Mouse (Mus musculus): Measurements from ENCODE around the gene Srp68. TPM values are rescaled to one million over a fixed set of nuclear protein-coding genes. Genes with fewer than 3 reads are reported as not detected.
A peak's percentile ranks its signal among the peaks of the same experiment; 100 is the strongest.

Srp68 gene
- total RNA-seq, 4 experiments from 2014 or later: 75.4 to 88.7 (median 83.0) TPM

- no peak for DNase-seq
Observed at GRCm38 (mm10) chr11:116203150-116203549, 70.9 kb downstream of the Srp68 start.

- no peak for DNase-seq
Observed at GRCm38 (mm10) chr11:116201151-116201550, 72.9 kb downstream of the Srp68 start.

- peak; percentile 98 for DNase-seq
Observed at GRCm38 (mm10) chr11:116198639-116199531, 75.1 kb downstream of the Srp68 start, which contains the start of the genes Ten1 and Acox1. Ten1 (plus strand) TSS chr11:116198855. Acox1 (minus strand) TSS chr11:116199045.

GRCm38 (mm10) chr11:116198132-116198531 is 75.9 kb downstream of the Srp68 start:
- DNase-seq: no peak

GRCm38 (mm10) chr11:116197584-116197906 is 76.5 kb downstream of the Srp68 start:
- no peak for DNase-seq

GRCm38 (mm10) chr11:116196866-116197583 is 77.0 kb downstream of the Srp68 start:
- no peak for DNase-seq

GRCm38 (mm10) chr11:116196336-116196735 is 77.7 kb downstream of the Srp68 start:
- DNase-seq: no peak

GRCm38 (mm10) chr11:116195252-116195651 is 78.8 kb downstream of the Srp68 start:
- no peak for DNase-seq

Other genes with a start within 250 kb of the Srp68 start
- 100 to 1,000 TPM; 302 to 413 (median 377) TPM for gene H3f3b, start 246.3 kb downstream of the Srp68 start, total RNA-seq (2022)
- 10 to 100 TPM; 19.7 to 45.2 (median 29.6) TPM for gene Unk, start 243.9 kb downstream of the Srp68 start, total RNA-seq (2022)
- gene Unc13d, start 196.3 kb downstream of the Srp68 start, total RNA-seq (2022): 1 to 10 TPM in 3 of 4 experiments, under 1 TPM in 1; 0.75 to 1.6 (median 1.4) TPM
- gene Wbp2, start 187.2 kb downstream of the Srp68 start, total RNA-seq (2022): 100 to 1,000 TPM; 194 to 199 (median 196) TPM
- gene Trim47, start 147.0 kb downstream of the Srp68 start, total RNA-seq (2022): 10 to 100 TPM; 11.1 to 20.4 (median 16.4) TPM
- 10 to 100 TPM in 3 of 4 experiments, 1 to 10 TPM in 1; 9.6 to 13.7 (median 13.1) TPM for gene Trim65, start 143.1 kb downstream of the Srp68 start, total RNA-seq (2022)
- gene Mrpl38, start 135.3 kb downstream of the Srp68 start, total RNA-seq (2022): 100 to 1,000 TPM in 3 of 4 experiments, 10 to 100 TPM in 1; 97.5 to 112 (median 107) TPM
- 10 to 100 TPM; 47.7 to 69.4 (median 52.4) TPM for gene Fbf1, start 106.1 kb downstream of the Srp68 start, total RNA-seq (2022)
- gene Ten1, start 75.4 kb downstream of the Srp68 start, total RNA-seq (2022): 10 to 100 TPM; 20.4 to 26.3 (median 23.6) TPM
- gene Acox1, start 75.2 kb downstream of the Srp68 start, total RNA-seq (2022): 100 to 1,000 TPM; 158 to 197 (median 185) TPM
- 1 to 10 TPM; 1.0 to 2.4 (median 2.1) TPM for gene Evpl, start 36.1 kb downstream of the Srp68 start, total RNA-seq (2022)
- gene Galr2, start 6.7 kb upstream of the Srp68 start, total RNA-seq (2022): under 1 TPM in 3 of 4 experiments, not detected in 1; 0.12 to 0.28 (median 0.13) TPM
- gene Exoc7, start 33.0 kb upstream of the Srp68 start, total RNA-seq (2022): 10 to 100 TPM; 61.0 to 83.9 (median 72.6) TPM
- gene Foxj1, start 61.2 kb upstream of the Srp68 start, total RNA-seq (2022): under 1 TPM in 2 of 4 experiments, not detected in 2; 0.09 to 0.21 TPM
- 10 to 100 TPM in 2 of 4 experiments, 1 to 10 TPM in 2; 4.8 to 16.9 (median 9.3) TPM for gene Rnf157, start 138.8 kb upstream of the Srp68 start, total RNA-seq (2022)
- gene Ubald2, start 159.9 kb upstream of the Srp68 start, total RNA-seq (2022): 10 to 100 TPM; 26.1 to 36.2 (median 29.8) TPM
- gene Qrich2, start 192.0 kb upstream of the Srp68 start, total RNA-seq (2022): under 1 TPM in 1 of 4 experiments, not detected in 3; 0.11 TPM
- gene Prpsap1, start 220.0 kb upstream of the Srp68 start, total RNA-seq (2022): 100 to 1,000 TPM; 104 to 122 (median 111) TPM